Mouse (Mus musculus) hindbrain, embryonic 15.5 days (tissue): ENCODE measurements around the gene Tex14. TPM values are rescaled to one million over a fixed set of nuclear protein-coding genes. Genes with fewer than 3 reads are reported as not detected.
"Not testable (repeated sequence)": the region's sequence is repeated elsewhere in the genome, so short reads cannot be mapped to it uniquely, and the experiment has no call there.

Experiments
- ATAC-seq: fragments of 200-750 bp; cut with Nextera tagmentation; 2 replicates; pipeline ENCODE4 v1.8.0; 2017; ENCODE audit warnings: low read depth, moderate number of reproducible peaks, moderate TSS enrichment; ENCODE audit not compliant: low FRiP score
- H3K27ac ChIP-seq: fragments of 300-500 bp; sonication (generic); replicated peaks from 2 replicates; pipeline ENCODE4 v1.5.1; 2015; ENCODE audit warnings: mild to moderate bottlenecking, inconsistent platforms
- H3K27me3 ChIP-seq: fragments of 300-500 bp; sonication (generic); 2 replicates; pipeline ENCODE4 v1.6.1; 2015; ENCODE audit warnings: control low read depth, inconsistent platforms
- H3K36me3 ChIP-seq: fragments of 300-500 bp; sonication (generic); 2 replicates; pipeline ENCODE4 v1.6.1; 2015; ENCODE audit warnings: control low read depth, inconsistent platforms
- H3K4me1 ChIP-seq: fragments of 300-500 bp; sonication (generic); replicated peaks from 2 replicates; pipeline ENCODE4 v1.6.1; 2015; ENCODE audit warnings: control low read depth, inconsistent platforms
- H3K4me2 ChIP-seq: fragments of 300-500 bp; sonication (generic); 2 replicates; pipeline ENCODE4 v1.6.1; 2015; ENCODE audit warnings: moderate library complexity, mild to moderate bottlenecking, inconsistent platforms
- H3K4me3 ChIP-seq: fragments of 300-500 bp; sonication (generic); 2 replicates; pipeline ENCODE4 v1.5.1; 2015; ENCODE audit warnings: mild to moderate bottlenecking, inconsistent platforms
- H3K9ac ChIP-seq: fragments of 300-500 bp; sonication (generic); 2 replicates; pipeline ENCODE4 v1.6.1; 2015; ENCODE audit warnings: inconsistent platforms
- H3K9me3 ChIP-seq: fragments of 300-500 bp; sonication (generic); 2 replicates; pipeline ENCODE4 v1.6.1; 2016; ENCODE audit warnings: control low read depth, inconsistent platforms
- WGBS: fragments of 180-500 bp; shearing (Covaris S2); methylation state at CpG from one replicate; pipeline ENCODE4 v1.1.7; 2015; 5-methylcytosine and 5-hydroxymethylcytosine counted together
- polyA plus RNA-seq: library from polyadenylated mRNA; unstranded; fragments of >200 nt; fragmentation: Nextera tagmentation; extraction: Ambion mirVana; gene quantifications from 2 replicates; pipeline ENCODE4 v1.2.1, GENCODE M21; 2015

Gene Tex14
- polyA plus RNA-seq, 1 experiment from 2014 or later = 1.9 TPM

- not testable (repeated sequence) for H3K9ac ChIP-seq, H3K4me3 ChIP-seq, ATAC-seq, H3K9me3 ChIP-seq, H3K27me3 ChIP-seq, H3K36me3 ChIP-seq, H3K4me2 ChIP-seq
- WGBS = 73% methylated on average over 10 of the region's 10 CpGs
- H3K4me1 ChIP-seq = peaks cover 15% of the 10 kb centered on the region
- peak overlapping the region; percentile 82 for H3K27ac ChIP-seq
Measured at GRCm38 (mm10) chr11:87444056-87444455, 39.2 kb downstream of the Tex14 start.

DNA sequence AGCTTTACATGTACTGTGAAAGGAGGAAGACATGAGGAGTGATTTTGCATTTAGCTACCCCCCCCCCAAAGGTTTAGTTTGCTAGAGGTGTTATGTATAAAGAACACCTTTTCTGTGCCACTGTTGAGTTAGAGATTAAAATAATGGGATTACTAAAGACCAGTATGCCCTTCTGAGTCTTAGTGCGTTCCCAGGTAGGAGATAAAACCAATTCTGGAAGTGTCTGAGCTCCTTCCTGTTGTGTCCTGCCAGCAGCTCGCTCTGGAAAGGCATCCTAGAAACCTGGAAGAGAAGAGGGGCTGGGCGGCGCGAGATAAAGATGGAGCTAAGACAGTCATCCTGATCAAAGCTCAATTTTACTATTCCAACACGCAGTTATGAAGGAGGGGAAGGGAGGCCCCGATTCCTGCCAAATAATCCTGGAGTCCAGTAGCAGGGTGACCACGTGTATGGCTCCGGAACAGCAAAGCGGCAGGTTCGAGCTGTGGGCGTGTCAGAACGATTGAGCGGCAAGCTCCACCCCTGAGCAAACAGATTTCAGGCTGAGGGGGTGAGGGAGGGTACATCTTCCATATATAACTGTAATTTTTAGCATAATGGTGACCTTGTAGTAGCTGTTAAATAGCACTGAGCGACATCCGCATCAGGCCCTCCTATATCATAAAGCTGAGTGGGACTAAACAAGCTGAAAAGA lies 40.0 kb downstream of the Tex14 start:
- H3K9me3 ChIP-seq = no peaks in the 10 kb centered on the region
- no peaks in the 10 kb centered on the region for H3K27me3 ChIP-seq
- no peak for ATAC-seq
- WGBS = 10% methylated on average over 16 of the region's 16 CpGs
- H3K27ac ChIP-seq = no peak overlapping the region; the same call in 1 of the 2 replicates
- peak overlapping the region; percentile 36 for H3K4me2 ChIP-seq
- H3K36me3 ChIP-seq = no peaks in the 10 kb centered on the region
- H3K4me3 ChIP-seq = no peak overlapping the region
- H3K9ac ChIP-seq = no peak overlapping the region; the same call in 1 of the 2 replicates
- H3K4me1 ChIP-seq = peaks cover 15% of the 10 kb centered on the region

DNA sequence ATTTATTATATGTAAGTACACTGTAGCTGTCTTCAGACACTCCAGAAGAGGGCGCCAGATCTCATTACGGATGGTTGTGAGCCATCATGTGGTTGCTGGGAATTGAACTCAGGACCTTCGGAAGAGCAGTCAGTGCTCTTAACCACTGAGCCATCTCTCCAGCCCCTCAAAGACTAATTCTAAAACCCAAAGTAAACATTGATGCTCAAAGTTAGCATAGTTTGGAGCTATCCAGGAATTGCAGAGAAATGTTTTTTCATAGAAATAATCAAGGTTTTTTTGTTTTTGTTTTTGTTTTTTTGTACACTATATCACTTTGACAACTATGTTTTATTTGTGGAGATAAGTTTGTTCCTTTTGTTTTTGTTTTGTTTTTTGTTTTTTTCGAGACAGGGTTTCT lies 40.7 kb downstream of the Tex14 start:
- H3K36me3 ChIP-seq = not testable (repeated sequence)

DNA sequence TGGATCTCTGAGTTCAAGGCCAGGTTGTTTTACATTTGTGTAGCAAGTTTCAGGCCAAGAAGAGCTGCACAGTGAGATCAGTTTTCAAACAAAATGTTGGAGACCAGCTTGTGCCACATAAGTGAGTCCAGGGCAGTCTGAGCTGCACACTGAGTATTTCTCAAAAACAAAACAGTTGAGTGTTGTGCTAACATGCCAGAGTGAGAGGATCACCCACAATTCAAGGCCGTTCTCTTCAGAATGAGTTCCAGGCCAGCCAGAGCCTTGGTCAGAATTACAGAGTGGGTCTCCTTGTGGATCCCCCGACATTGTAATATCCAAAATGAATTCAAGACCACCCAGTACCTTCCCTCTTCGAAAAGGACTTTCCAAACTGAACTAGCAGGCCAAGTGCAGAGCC lies 41.3 kb downstream of the Tex14 start:
- Histone ChIP-seq H3K4me1 (peaks cover 15% of the 10 kb centered on the region), H3K4me3 (no peak overlapping the region), H3K27me3 (no peaks in the 10 kb centered on the region), H3K9ac (no peak overlapping the region), H3K4me2 (no peak overlapping the region), H3K36me3 (no peaks in the 10 kb centered on the region), H3K27ac (no peak overlapping the region), H3K9me3 (no peaks in the 10 kb centered on the region)
- 95% methylated on average over 3 of the region's 3 CpGs for WGBS
- no peak for ATAC-seq

More for the DNA sequence above, 40.7 kb downstream of the Tex14 start:
- peaks cover 15% of the 10 kb centered on the region for H3K4me1 ChIP-seq
- not testable (repeated sequence) for H3K27ac ChIP-seq, H3K9me3 ChIP-seq, H3K4me2 ChIP-seq, H3K27me3 ChIP-seq, H3K4me3 ChIP-seq, ATAC-seq, H3K9ac ChIP-seq
- WGBS = 50% methylated on average over 4 of the region's 4 CpGs

DNA sequence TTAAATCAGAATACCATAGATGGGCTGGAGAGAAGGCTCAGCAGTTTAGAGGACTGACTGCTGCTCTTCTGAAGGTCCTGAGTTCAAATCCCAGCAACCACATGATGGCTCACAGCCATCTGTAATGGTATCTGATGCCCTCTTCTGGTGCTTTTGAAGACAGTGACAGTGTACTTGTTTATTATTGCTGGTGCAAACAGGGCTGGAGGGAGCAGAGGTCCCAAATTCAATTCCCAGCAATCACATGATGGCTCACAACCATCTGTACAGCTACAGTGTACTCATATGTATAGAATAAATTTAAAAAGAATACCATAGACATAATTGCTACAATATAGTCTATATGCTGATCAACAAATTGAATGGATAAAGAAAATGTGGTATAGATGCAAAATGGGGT lies 42.6 kb downstream of the Tex14 start:
- Histone ChIP-seq H3K36me3 (no peaks in the 10 kb centered on the region), H3K9me3 (no peaks in the 10 kb centered on the region), H3K4me3 (no peak overlapping the region), H3K4me1 (peaks cover 9% of the 10 kb centered on the region; the same call in 1 of the 2 replicates), H3K27me3 (no peaks in the 10 kb centered on the region), H3K9ac (no peak overlapping the region), H3K4me2 (peak overlapping the region; percentile 68; the same call in 1 of the 2 replicates), H3K27ac (peak overlapping the region; percentile 84; the same call in 1 of the 2 replicates)
- no peak for ATAC-seq

DNA sequence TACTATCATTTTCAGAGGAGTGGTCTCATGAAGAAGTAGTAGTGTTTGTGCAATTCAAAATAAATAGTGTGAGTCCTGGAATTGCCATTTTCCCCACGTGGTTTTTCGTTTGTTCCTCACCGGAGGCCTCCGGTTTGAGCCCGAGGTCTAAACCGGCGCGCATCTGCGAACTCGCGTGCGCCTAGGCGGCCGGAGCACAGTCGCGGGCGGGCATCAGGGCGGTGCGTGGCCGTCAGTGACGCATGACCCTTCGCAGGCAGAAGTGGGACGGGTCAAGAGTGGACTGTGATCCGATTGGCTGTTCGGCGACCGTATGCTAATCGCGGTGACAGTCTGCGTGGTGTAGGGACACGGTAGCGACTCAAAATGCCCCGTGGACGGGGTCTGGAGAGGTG lies 43.2 kb downstream of the Tex14 start:
- under 1% methylated on average over 31 of the region's 34 CpGs for WGBS
- not testable (repeated sequence) for H3K36me3 ChIP-seq, H3K4me1 ChIP-seq, H3K27me3 ChIP-seq, H3K9me3 ChIP-seq
- ATAC-seq = peak; percentile 96
- peak overlapping the region; percentile 84 for H3K27ac ChIP-seq
- peak overlapping the region; percentile 47 for H3K9ac ChIP-seq
- peak overlapping the region; percentile 68 for H3K4me2 ChIP-seq
- peak overlapping the region; percentile 41 for H3K4me3 ChIP-seq

- Histone ChIP-seq H3K4me2 (peak overlapping the region; percentile 68), H3K27ac (peak overlapping the region; percentile 84)
- H3K27me3 ChIP-seq, H3K9ac ChIP-seq, H3K4me3 ChIP-seq, H3K9me3 ChIP-seq, H3K36me3 ChIP-seq, H3K4me1 ChIP-seq: not testable (repeated sequence)
- peak; percentile 97 for ATAC-seq
- under 1% methylated on average over 6 of the region's 32 CpGs for WGBS
Measured at GRCm38 (mm10) chr11:87448476-87449199, 43.8 kb downstream of the Tex14 start.

GRCm38 (mm10) chr11:87449200-87449547 lies 44.3 kb downstream of the Tex14 start:
- WGBS = 12% methylated on average over 3 of the region's 3 CpGs

GRCm38 (mm10) chr11:87449847-87450246 lies 45.0 kb downstream of the Tex14 start:
- H3K27me3 ChIP-seq, H3K4me1 ChIP-seq, H3K4me2 ChIP-seq, H3K9ac ChIP-seq, H3K36me3 ChIP-seq, H3K27ac ChIP-seq, H3K9me3 ChIP-seq, ATAC-seq, H3K4me3 ChIP-seq: not testable (repeated sequence)
- WGBS = 69% methylated on average over 5 of the region's 5 CpGs

More at GRCm38 (mm10) chr11:87449200-87449547, 44.3 kb downstream of the Tex14 start:
- Histone ChIP-seq H3K4me3 (no peak overlapping the region), H3K4me1 (0 out of 2 replicates have a peak, but pooled peaks cover 9% of the 10 kb centered on the region), H3K4me2 (no peak overlapping the region), H3K9ac (no peak overlapping the region), H3K27ac (peak overlapping the region; percentile 73), H3K36me3 (no peaks in the 10 kb centered on the region), H3K9me3 (no peaks in the 10 kb centered on the region), H3K27me3 (no peaks in the 10 kb centered on the region)
- ATAC-seq = no peak

- WGBS = 80% methylated on average over 8 of the region's 8 CpGs
- H3K27ac ChIP-seq, H3K4me2 ChIP-seq, H3K9ac ChIP-seq, H3K4me1 ChIP-seq, H3K36me3 ChIP-seq, ATAC-seq, H3K9me3 ChIP-seq, H3K4me3 ChIP-seq, H3K27me3 ChIP-seq: not testable (repeated sequence)
Measured at GRCm38 (mm10) chr11:87452779-87453178, 47.9 kb downstream of the Tex14 start.

DNA sequence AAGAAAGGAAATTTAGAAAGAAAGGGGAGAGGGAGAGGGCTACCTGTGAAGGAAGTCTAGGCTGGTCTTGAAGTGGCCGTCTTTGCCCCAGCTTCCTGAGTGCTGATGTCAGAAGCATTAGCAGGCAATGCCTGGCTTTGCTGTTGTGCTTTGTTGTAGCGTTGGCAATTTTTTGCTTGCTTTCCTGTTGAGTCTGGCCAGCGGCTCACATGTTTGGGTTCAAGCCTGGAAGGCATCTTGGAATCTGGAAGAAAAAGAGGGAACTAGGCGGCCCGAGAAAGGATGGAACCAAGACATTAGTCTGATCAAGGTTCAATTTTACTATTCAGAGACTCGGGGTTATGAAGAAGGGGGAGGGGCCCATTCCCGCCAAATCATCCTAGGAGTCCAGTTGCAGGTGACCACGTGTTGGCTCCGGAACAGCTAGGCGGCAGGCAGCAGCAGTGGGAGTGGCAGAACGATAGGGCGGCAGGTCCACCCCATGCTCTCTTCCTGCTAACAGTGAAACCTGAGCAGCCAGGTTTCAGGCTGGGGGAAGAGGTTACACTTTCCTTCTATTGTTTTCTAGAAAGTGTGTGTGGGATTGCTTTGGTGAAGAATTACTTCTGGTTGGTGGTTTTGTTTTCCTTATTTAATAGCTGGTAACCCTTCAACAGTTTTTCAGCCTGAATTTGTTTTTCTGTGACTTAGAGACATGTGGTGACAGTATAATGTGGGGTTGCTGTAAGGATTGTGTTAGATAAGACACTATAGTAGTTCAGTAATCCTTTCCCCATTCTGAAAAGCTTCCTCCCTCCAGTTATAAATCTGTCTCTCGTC lies 48.6 kb downstream of the Tex14 start:
- H3K27me3 ChIP-seq = no peaks in the 10 kb centered on the region
- ATAC-seq = no peak
- WGBS = 37% methylated on average over 13 of the region's 13 CpGs

More for the DNA sequence above, 48.6 kb downstream of the Tex14 start:
- H3K9me3 ChIP-seq = no peaks in the 10 kb centered on the region
- no peaks in the 10 kb centered on the region for H3K36me3 ChIP-seq
- no peak overlapping the region for H3K4me2 ChIP-seq
- no peak overlapping the region for H3K4me3 ChIP-seq
- H3K4me1 ChIP-seq = no peaks in the 10 kb centered on the region
- no peak overlapping the region for H3K27ac ChIP-seq
- H3K9ac ChIP-seq = no peak overlapping the region
